Mouse (Mus musculus): ENCODE results near the gene Galnt18. TPM values are rescaled to one million over a fixed set of nuclear protein-coding genes. Genes with fewer than 3 reads are reported as not detected.

Gene Galnt18
- polyA plus RNA-seq, 1 experiment = not detected

DNA sequence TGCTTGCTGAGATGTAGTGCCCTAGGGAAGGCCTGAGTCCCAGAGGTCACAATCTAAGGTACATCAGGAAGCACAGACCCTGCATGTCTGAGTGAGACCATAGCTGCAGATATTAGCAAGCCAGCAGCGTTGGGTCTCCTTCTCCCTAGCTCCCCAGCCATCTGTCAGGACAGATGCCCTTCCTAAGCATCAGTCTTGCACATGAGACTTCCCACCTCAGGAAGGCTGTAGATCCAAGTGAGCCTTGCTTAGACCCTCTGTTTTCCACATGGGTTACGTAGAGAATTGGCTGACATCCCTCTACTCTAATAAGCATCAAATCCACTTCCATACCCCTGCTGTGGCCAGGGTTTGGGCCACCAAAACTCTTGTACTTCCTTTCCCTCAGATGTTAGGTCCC lies 76.8 kb downstream of the Galnt18 start:
- TF ChIP-seq CTCF (IDR thresholded peaks at IDR 0.05; ENCODE audit: low read depth, low read length) (no peak), POLR2A (IDR thresholded peaks at IDR 0.05; ENCODE audit: borderline replicate concordance, low read depth, low read length) (no peak)
- no peaks in the 10 kb centered on the region for H3K4me1 ChIP-seq (ENCODE audit: control insufficient read depth, insufficient read depth, low read length)
- no peak overlapping the region for H3K4me3 ChIP-seq (ENCODE audit: insufficient read depth, low read length)
- H3K27ac ChIP-seq (ENCODE audit: insufficient read depth, low read depth, low read length) = no peak overlapping the region

- no peaks in the 10 kb centered on the region for H3K4me1 ChIP-seq (ENCODE audit: control insufficient read depth, insufficient read depth, low read length)
- H3K4me3 ChIP-seq (ENCODE audit: insufficient read depth, low read length) = no peak overlapping the region
- H3K27ac ChIP-seq (ENCODE audit: insufficient read depth, low read depth, low read length) = no peak overlapping the region
- TF ChIP-seq CTCF (IDR thresholded peaks at IDR 0.05; ENCODE audit: low read depth, low read length) = no peak
- TF ChIP-seq POLR2A (IDR thresholded peaks at IDR 0.05; ENCODE audit: borderline replicate concordance, low read depth, low read length) = no peak
Observed at GRCm38 (mm10) chr7:111701788-111702187, 78.0 kb downstream of the Galnt18 start.

DNA sequence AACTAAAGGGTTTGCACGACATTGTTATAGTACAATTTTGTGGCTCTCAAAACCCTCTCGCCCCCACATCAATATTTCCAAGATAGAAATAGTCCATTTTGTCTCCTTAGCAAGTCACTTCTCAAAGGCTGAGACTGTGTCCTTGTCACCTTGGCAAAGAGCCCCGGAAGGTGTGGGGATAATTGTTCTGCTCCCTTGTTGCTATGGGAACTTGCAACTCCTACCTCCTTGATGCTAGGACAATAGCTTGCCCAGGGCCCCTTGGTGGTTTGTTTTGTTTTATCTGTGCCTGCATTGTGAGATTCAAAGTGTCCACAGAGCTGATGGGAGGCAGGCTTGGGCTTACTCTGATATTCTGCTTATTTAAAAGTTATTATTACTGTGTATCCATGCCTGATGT lies 80.3 kb downstream of the Galnt18 start:
- H3K4me1 ChIP-seq (ENCODE audit: control insufficient read depth, insufficient read depth, low read length) = no peaks in the 10 kb centered on the region
- no peak overlapping the region for H3K27ac ChIP-seq (ENCODE audit: insufficient read depth, low read depth, low read length)
- TF ChIP-seq CTCF (IDR thresholded peaks at IDR 0.05; ENCODE audit: low read depth, low read length) = no peak
- TF ChIP-seq POLR2A (IDR thresholded peaks at IDR 0.05; ENCODE audit: borderline replicate concordance, low read depth, low read length) = no peak
- no peak overlapping the region for H3K4me3 ChIP-seq (ENCODE audit: insufficient read depth, low read length)

- no peak overlapping the region for H3K27ac ChIP-seq (ENCODE audit: insufficient read depth, low read depth, low read length)
- no peak overlapping the region for H3K4me3 ChIP-seq (ENCODE audit: insufficient read depth, low read length)
- TF ChIP-seq POLR2A (IDR thresholded peaks at IDR 0.05; ENCODE audit: borderline replicate concordance, low read depth, low read length) = no peak
- TF ChIP-seq CTCF (IDR thresholded peaks at IDR 0.05; ENCODE audit: low read depth, low read length) = no peak
- H3K4me1 ChIP-seq (ENCODE audit: control insufficient read depth, insufficient read depth, low read length) = no peaks in the 10 kb centered on the region
Observed at GRCm38 (mm10) chr7:111696226-111696625, 83.6 kb downstream of the Galnt18 start.

DNA sequence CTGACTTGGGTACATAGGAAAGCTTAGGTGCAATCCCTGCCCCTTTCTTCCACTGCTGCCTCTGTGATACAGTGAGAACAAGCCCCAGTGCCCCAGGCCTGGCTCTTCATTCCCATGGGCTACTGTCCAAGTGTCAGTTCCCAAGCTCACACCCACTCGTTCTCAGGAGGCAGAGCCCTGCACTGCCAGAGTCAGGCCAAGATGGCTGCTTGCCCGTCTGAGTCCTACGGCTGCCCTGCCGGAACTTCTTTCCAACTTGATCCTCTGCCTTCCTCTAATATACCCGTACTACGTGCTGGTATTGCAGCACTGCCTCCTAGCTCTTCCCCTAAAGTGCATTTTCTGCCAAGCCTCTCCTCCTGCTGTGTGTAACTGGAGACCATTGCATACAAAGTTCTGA lies 85.5 kb downstream of the Galnt18 start:
- H3K4me1 ChIP-seq (ENCODE audit: control insufficient read depth, insufficient read depth, low read length) = no peaks in the 10 kb centered on the region
- H3K4me3 ChIP-seq (ENCODE audit: insufficient read depth, low read length) = no peak overlapping the region
- H3K27ac ChIP-seq (ENCODE audit: insufficient read depth, low read depth, low read length) = no peak overlapping the region
- TF ChIP-seq CTCF (IDR thresholded peaks at IDR 0.05; ENCODE audit: low read depth, low read length) (no peak), POLR2A (IDR thresholded peaks at IDR 0.05; ENCODE audit: borderline replicate concordance, low read depth, low read length) (no peak)

GRCm38 (mm10) chr7:111692641-111693261 lies 87.0 kb downstream of the Galnt18 start:
- no peak for TF ChIP-seq CTCF (IDR thresholded peaks at IDR 0.05; ENCODE audit: low read depth, low read length)
- TF ChIP-seq POLR2A (IDR thresholded peaks at IDR 0.05; ENCODE audit: borderline replicate concordance, low read depth, low read length) = no peak
- Histone ChIP-seq H3K4me1 (ENCODE audit: control insufficient read depth, insufficient read depth, low read length) (no peaks in the 10 kb centered on the region), H3K4me3 (ENCODE audit: insufficient read depth, low read length) (no peak overlapping the region), H3K27ac (ENCODE audit: insufficient read depth, low read depth, low read length) (no peak overlapping the region)

GRCm38 (mm10) chr7:111680108-111680507 lies 99.7 kb downstream of the Galnt18 start:
- TF ChIP-seq POLR2A (IDR thresholded peaks at IDR 0.05; ENCODE audit: borderline replicate concordance, low read depth, low read length) (no peak), CTCF (IDR thresholded peaks at IDR 0.05; ENCODE audit: low read depth, low read length) (no peak)
- Histone ChIP-seq H3K4me1 (ENCODE audit: control insufficient read depth, insufficient read depth, low read length) (no peaks in the 10 kb centered on the region), H3K4me3 (ENCODE audit: insufficient read depth, low read length) (no peak overlapping the region), H3K27ac (ENCODE audit: insufficient read depth, low read depth, low read length) (no peak overlapping the region)

GRCm38 (mm10) chr7:111676483-111676882 lies 103.3 kb downstream of the Galnt18 start:
- TF ChIP-seq CTCF (IDR thresholded peaks at IDR 0.05; ENCODE audit: low read depth, low read length) (no peak), POLR2A (IDR thresholded peaks at IDR 0.05; ENCODE audit: borderline replicate concordance, low read depth, low read length) (no peak)
- H3K27ac ChIP-seq (ENCODE audit: insufficient read depth, low read depth, low read length) = no peak overlapping the region
- H3K4me1 ChIP-seq (ENCODE audit: control insufficient read depth, insufficient read depth, low read length) = no peaks in the 10 kb centered on the region
- no peak overlapping the region for H3K4me3 ChIP-seq (ENCODE audit: insufficient read depth, low read length)

DNA sequence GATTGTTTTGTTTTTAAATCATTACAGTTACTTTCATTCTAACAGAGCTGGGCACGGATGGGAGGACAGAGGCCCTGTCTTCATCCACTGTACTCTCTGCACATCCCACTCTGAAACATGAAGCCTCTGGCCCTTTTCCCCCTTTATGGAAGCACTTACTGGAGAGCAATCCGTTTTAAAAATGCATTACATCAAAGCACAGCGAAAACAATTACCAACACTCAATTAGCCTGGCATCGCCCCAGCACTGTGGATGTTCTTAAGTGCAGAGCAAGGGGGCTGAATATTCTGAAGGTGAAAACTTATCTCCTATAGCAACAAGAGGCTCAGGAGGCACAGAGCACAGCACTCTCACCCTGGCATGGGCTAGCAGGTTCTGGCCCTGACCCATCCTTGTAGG lies 107.3 kb downstream of the Galnt18 start:
- Histone ChIP-seq H3K4me3 (ENCODE audit: insufficient read depth, low read length) (no peak overlapping the region), H3K4me1 (ENCODE audit: control insufficient read depth, insufficient read depth, low read length) (no peaks in the 10 kb centered on the region), H3K27ac (ENCODE audit: insufficient read depth, low read depth, low read length) (no peak overlapping the region)
- TF ChIP-seq CTCF (IDR thresholded peaks at IDR 0.05; ENCODE audit: low read depth, low read length) (no peak), POLR2A (IDR thresholded peaks at IDR 0.05; ENCODE audit: borderline replicate concordance, low read depth, low read length) (no peak)

- no peak overlapping the region for H3K27ac ChIP-seq (ENCODE audit: insufficient read depth, low read depth, low read length)
- H3K4me3 ChIP-seq (ENCODE audit: insufficient read depth, low read length) = no peak overlapping the region
- TF ChIP-seq CTCF (IDR thresholded peaks at IDR 0.05; ENCODE audit: low read depth, low read length) (no peak), POLR2A (IDR thresholded peaks at IDR 0.05; ENCODE audit: borderline replicate concordance, low read depth, low read length) (no peak)
- no peaks in the 10 kb centered on the region for H3K4me1 ChIP-seq (ENCODE audit: control insufficient read depth, insufficient read depth, low read length)
Observed at GRCm38 (mm10) chr7:111663139-111664073, 116.4 kb downstream of the Galnt18 start.
